Mouse (Mus musculus) kidney, postnatal 0 days (tissue): ENCODE data around the gene Srsf4. TPM values are rescaled to one million over a fixed set of nuclear protein-coding genes. Genes with fewer than 3 reads are reported as not detected.

Source experiments
- ATAC-seq: fragments of 200-750 bp; cut with Nextera tagmentation; replicated peaks from 2 replicates; pipeline ENCODE4 v1.8.0; 2017; ENCODE audit warnings: low read depth, moderate number of reproducible peaks, moderate TSS enrichment, moderate library complexity; ENCODE audit not compliant: low FRiP score
- DNase-seq: peaks from one replicate; pipeline ENCODE4 v3.0.0-alpha.2; 2016; ENCODE audit warnings: low spot score
- H3K27ac ChIP-seq: fragments of 300-500 bp; sonication (generic); 2 replicates; pipeline ENCODE4 v1.5.1; 2014; ENCODE audit warnings: mild to moderate bottlenecking
- H3K27me3 ChIP-seq: fragments of 300-500 bp; sonication (generic); 2 replicates; pipeline ENCODE4 v1.6.1; 2014; ENCODE audit warnings: low read length, mixed read lengths; ENCODE audit not compliant: insufficient read depth
- H3K36me3 ChIP-seq: fragments of 300-500 bp; sonication (generic); 2 replicates; pipeline ENCODE4 v1.6.1; 2014; ENCODE audit warnings: low read length, mixed read lengths; ENCODE audit not compliant: insufficient read depth
- H3K4me1 ChIP-seq: fragments of 300-500 bp; sonication (generic); replicated peaks from 2 replicates; pipeline ENCODE4 v1.6.1; 2014; ENCODE audit warnings: antibody characterized with exemption, low read length, mixed read lengths; ENCODE audit not compliant: insufficient read depth
- H3K4me2 ChIP-seq: fragments of 300-500 bp; sonication (generic); 2 replicates; pipeline ENCODE4 v1.6.1; 2014; ENCODE audit warnings: mild to moderate bottlenecking, low read length, moderate library complexity, mixed read lengths
- H3K4me3 ChIP-seq: fragments of 300-500 bp; sonication (generic); replicated peaks from 2 replicates; pipeline ENCODE4 v1.5.1; 2014; ENCODE audit warnings: low read depth, low read length
- H3K9ac ChIP-seq: fragments of 300-500 bp; sonication (generic); 2 replicates; pipeline ENCODE4 v1.6.1; 2014; ENCODE audit warnings: low read depth, low read length
- H3K9me3 ChIP-seq: fragments of 300-500 bp; sonication (generic); replicated peaks from 2 replicates; pipeline ENCODE4 v1.6.1; 2016; ENCODE audit warnings: low read length, inconsistent platforms, mixed read lengths
- CTCF ChIP-seq: IDR thresholded peaks from 2 replicates; pipeline ENCODE4 v1.5.1; 2016; ENCODE audit warnings: antibody characterized with exemption, low read depth, mild to moderate bottlenecking, moderate library complexity
- WGBS: fragments of 180-500 bp; shearing (Covaris S2); extraction: QIAGEN DNeasy Blood & Tissue Kit; methylation state at CpG from one replicate; pipeline ENCODE4 v1.1.7; 2014; 5-methylcytosine and 5-hydroxymethylcytosine counted together
- polyA plus RNA-seq: library from polyadenylated mRNA; unstranded; fragments of >200 nt; fragmentation: Nextera tagmentation; extraction: Ambion mirVana; gene quantifications from 2 replicates; pipeline ENCODE4 v1.2.1, GENCODE M21; 2015

Gene Srsf4
- polyA plus RNA-seq, 1 experiment from 2014 or later: 76.1 TPM

DNA sequence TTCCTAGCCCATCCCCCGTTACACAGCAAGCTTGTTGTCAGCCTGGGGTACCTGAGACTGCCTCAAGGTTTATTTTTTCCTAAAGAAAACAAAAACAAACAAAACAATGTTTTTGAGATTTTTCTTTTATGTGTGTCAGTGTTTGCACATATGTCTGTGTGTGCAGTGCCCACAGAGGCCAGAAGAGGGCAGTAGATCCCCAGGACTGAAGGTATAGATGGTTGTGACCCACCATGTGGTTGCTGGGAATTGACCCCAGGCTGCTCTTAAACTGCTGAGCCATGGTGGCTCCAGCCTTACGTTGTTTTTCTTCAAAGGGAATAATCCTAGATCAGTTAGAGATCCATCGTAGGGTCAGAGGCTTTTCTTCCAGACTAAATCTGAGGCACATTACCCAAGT lies 34.5 kb downstream of the Srsf4 start:
- no peaks in the 10 kb centered on the region; the same call in 1 of the 2 replicates for H3K9me3 ChIP-seq
- no peak for DNase-seq
- 86% methylated on average over 3 of the region's 3 CpGs for WGBS
- no peak overlapping the region for H3K4me3 ChIP-seq
- peaks cover 16% of the 10 kb centered on the region; the same call in 1 of the 2 replicates for H3K4me1 ChIP-seq
- 0 out of 2 replicates have a peak, but pooled peaks cover 4% of the 10 kb centered on the region for H3K27me3 ChIP-seq
- TF ChIP-seq CTCF: peak; percentile 57
- H3K27ac ChIP-seq: no peak overlapping the region
- H3K9ac ChIP-seq: no peak overlapping the region
- ATAC-seq: no peak
- H3K4me2 ChIP-seq: no peak overlapping the region
- H3K36me3 ChIP-seq: no peaks in the 10 kb centered on the region

DNA sequence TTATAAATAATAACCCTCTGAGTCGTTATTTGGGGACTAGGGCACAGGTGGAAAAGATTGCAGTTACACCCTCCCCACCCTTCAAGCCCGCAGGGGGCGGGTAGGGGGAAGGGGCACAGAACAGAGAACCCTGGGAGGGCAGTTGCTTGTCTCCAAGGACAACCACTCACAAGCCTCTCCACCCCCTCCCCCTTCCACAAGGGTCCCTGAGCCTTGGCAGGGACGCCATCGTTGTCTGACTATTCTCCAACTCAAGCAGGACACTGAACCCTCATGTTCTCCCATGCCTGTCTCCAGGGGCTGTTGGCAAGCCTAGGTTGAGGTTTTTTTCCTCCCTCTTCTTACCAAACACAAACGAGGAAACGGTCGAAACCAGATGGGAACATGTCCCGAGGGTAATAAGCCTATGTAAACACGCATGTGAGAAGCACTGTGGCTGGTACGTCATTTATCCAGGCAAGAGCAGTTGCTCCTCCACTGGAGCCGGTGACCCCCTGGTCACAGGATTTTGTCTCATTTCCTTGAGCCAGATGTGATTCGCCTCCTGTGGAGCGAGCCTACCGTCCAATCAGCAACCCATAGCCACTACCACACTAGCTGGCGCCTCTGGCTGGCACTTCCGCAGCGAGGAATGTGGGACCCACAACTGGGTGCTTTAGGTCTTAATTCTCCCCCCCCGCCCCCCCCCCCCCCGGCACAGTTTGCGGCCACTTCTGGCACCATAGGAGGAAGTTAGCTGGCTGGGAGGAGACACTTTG lies 37.0 kb downstream of the Srsf4 start:
- H3K27me3 ChIP-seq: 0 out of 2 replicates have a peak, but pooled peaks cover 4% of the 10 kb centered on the region
- H3K4me2 ChIP-seq: peak overlapping the region; percentile 29
- no peak for TF ChIP-seq CTCF
- peaks cover 28% of the 10 kb centered on the region for H3K4me1 ChIP-seq
- WGBS: 10% methylated on average over 19 of the region's 21 CpGs
- peak overlapping the region; percentile 26; the same call in 1 of the 2 replicates for H3K27ac ChIP-seq
- H3K9me3 ChIP-seq: no peaks in the 10 kb centered on the region; the same call in 1 of the 2 replicates
- DNase-seq (peak; percentile 59), ATAC-seq (peak; percentile 38; the same call in 1 of the 2 replicates)
- no peak overlapping the region for H3K4me3 ChIP-seq
- no peaks in the 10 kb centered on the region for H3K36me3 ChIP-seq
- 0 out of 2 replicates have a peak overlapping the region, but pooled peaks have one; percentile 14 for H3K9ac ChIP-seq

DNA sequence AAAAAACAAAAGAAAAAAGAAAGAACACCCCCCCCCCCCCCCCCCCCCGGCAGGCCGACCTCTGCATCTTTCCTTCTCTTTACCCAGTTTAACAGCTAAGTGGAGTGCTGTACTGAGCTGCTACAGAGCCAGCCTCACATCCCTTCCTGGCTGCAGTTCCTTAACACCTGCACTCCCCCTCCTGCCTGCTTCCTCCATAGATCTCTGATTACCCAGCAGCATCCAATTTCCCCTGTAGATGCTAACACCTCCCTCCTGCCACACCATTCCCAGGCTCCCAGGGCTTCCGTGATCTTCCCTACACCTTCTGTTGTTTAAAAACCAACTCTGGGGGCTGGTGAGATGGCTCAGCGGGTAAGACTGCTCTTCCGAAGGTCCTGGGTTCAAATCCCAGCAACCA lies 38.1 kb downstream of the Srsf4 start:
- peaks cover 34% of the 10 kb centered on the region for H3K4me1 ChIP-seq
- ATAC-seq (no peak), DNase-seq (peak; percentile 69)
- H3K9ac ChIP-seq: no peak overlapping the region
- WGBS: 40% methylated on average over 4 of the region's 5 CpGs
- H3K4me2 ChIP-seq: no peak overlapping the region; the same call in 1 of the 2 replicates
- H3K9me3 ChIP-seq: no peaks in the 10 kb centered on the region; the same call in 1 of the 2 replicates
- no peak for TF ChIP-seq CTCF
- no peak overlapping the region for H3K27ac ChIP-seq
- H3K4me3 ChIP-seq: no peak overlapping the region
- no peaks in the 10 kb centered on the region for H3K36me3 ChIP-seq
- 0 out of 2 replicates have a peak, but pooled peaks cover 4% of the 10 kb centered on the region for H3K27me3 ChIP-seq

DNA sequence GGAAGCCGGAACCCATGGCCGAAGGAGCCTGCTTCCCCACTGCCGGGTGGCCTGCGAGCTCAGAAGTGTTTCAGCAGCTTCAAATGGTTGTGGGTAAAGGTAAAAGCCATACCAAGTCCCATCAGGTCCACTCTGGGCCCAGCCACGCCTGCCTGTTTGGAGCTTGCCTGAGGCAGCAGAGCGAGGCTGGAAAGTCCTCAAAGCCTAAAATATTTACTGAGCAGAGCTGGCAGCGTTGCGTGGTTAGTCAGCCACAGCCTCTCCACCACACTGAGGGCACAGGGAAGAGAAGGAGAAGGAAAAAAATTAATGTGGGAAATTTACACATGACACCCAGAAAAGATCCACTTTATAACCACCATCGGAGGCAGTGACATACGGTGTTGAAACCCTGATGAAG lies 40.1 kb downstream of the Srsf4 start:
- no peak for ATAC-seq
- TF ChIP-seq CTCF: no peak
- Histone ChIP-seq H3K27me3 (0 out of 2 replicates have a peak, but pooled peaks cover 4% of the 10 kb centered on the region), H3K27ac (peak overlapping the region; percentile 54), H3K4me3 (no peak overlapping the region), H3K36me3 (no peaks in the 10 kb centered on the region), H3K4me1 (peaks cover 35% of the 10 kb centered on the region), H3K9ac (no peak overlapping the region), H3K4me2 (no peak overlapping the region), H3K9me3 (no peaks in the 10 kb centered on the region)
- no peak for DNase-seq
- WGBS: 34% methylated on average over 10 of the region's 10 CpGs

DNA sequence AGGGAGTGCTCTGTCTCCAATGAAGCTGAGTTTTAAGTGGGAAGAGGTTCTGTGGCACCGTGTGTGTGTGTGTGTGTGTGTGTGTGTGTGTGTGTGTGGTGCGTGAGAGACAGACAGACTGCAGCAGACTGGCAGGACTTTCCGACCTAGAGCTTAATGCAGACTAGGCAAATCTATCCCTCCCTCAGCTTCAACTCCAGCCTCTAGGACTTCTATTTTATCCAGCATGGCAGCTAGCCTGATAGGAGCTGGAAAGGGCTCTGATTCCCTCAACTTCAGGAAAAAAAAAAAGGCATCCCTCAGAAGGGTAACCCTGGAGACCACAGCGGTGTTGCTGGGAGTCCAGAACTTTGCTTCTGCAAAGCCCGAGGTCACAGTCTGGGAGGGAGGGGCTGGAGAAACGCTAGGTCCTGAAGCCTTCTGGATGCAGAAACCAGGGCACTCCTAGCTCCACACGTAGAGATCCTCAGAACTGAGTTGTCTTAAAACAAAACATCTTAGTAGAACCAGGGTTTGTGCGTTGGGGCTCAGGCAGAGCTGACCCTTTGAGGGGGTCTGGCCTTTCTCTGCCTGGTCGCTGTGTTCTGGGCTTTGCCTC lies 40.7 kb downstream of the Srsf4 start:
- peak overlapping the region; percentile 54 for H3K27ac ChIP-seq
- 16% methylated on average over 9 of the region's 9 CpGs for WGBS

DNA sequence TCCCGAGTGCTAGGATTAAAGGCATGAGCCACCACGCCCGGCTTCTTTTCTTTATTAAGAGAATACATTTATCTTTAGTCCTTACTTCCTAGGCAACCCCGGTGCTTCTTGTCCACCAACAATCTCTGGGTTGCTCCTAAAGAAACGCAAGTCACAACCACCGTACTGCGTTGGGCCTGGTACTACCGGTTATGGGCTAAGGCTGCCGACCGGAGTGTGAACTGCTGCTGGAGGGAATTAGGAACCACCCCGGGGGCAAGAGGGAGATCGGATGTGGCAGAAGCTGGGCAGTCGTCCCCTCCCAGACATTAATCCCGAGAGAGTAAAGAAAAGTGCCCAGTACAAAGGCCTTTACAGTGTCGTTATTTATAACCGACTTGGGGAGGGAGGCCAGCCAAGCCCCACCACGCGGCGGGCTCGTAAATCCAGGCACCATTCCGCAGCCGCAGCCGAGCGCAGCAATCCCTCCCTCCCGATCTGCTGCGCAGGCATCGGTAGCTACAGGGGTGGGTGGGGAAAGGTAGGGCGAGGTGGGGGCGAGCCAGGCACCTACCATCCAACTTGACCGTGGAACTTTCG lies 41.6 kb downstream of the Srsf4 start:
- Histone ChIP-seq H3K4me2 (peak overlapping the region; percentile 40), H3K4me3 (peak overlapping the region; percentile 2; the same call in 1 of the 2 replicates), H3K27me3 (0 out of 2 replicates have a peak, but pooled peaks cover 4% of the 10 kb centered on the region), H3K27ac (peak overlapping the region; percentile 79), H3K9me3 (no peaks in the 10 kb centered on the region), H3K9ac (no peak overlapping the region), H3K4me1 (peaks cover 45% of the 10 kb centered on the region), H3K36me3 (no peaks in the 10 kb centered on the region)
- no peak for TF ChIP-seq CTCF
- WGBS: 2% methylated on average over 31 of the region's 31 CpGs
- ATAC-seq (peak; percentile 30), DNase-seq (peak; percentile 93)

More for the DNA sequence above, 40.7 kb downstream of the Srsf4 start:
- no peak overlapping the region for H3K4me2 ChIP-seq
- DNase-seq (peak; percentile 49), ATAC-seq (no peak)
- H3K27me3 ChIP-seq: 0 out of 2 replicates have a peak, but pooled peaks cover 4% of the 10 kb centered on the region
- H3K9me3 ChIP-seq: no peaks in the 10 kb centered on the region
- no peak overlapping the region for H3K4me3 ChIP-seq
- H3K9ac ChIP-seq: peak overlapping the region; percentile 31; the same call in 1 of the 2 replicates
- no peak for TF ChIP-seq CTCF
- H3K36me3 ChIP-seq: no peaks in the 10 kb centered on the region
- peaks cover 41% of the 10 kb centered on the region for H3K4me1 ChIP-seq
